Mouse (Mus musculus) lung, embryonic 14.5 days (tissue): ENCODE data around the gene Efl1. TPM values are rescaled to one million over a fixed set of nuclear protein-coding genes. Genes with fewer than 3 reads are reported as not detected.

Experiments used
- ATAC-seq: fragments of 200-750 bp; cut with Nextera tagmentation; 2 replicates; pipeline ENCODE4 v1.8.0; 2017; ENCODE audit warnings: mild to moderate bottlenecking, moderate TSS enrichment, moderate library complexity; ENCODE audit not compliant: insufficient read depth
- DNase-seq: peaks from one replicate; pipeline ENCODE4 v3.0.0-alpha.2; 2015
- H3K27ac ChIP-seq: fragments of 300-500 bp; sonication (generic); 2 replicates; pipeline ENCODE4 v1.5.1; 2014; ENCODE audit warnings: low read depth, mild to moderate bottlenecking, moderate library complexity
- H3K27me3 ChIP-seq: fragments of 300-500 bp; sonication (generic); 2 replicates; pipeline ENCODE4 v1.6.1; 2014; ENCODE audit warnings: low read length, control low read depth; ENCODE audit not compliant: insufficient read depth
- H3K36me3 ChIP-seq: fragments of 300-500 bp; sonication (generic); 2 replicates; pipeline ENCODE4 v1.6.1; 2014; ENCODE audit warnings: control low read depth; ENCODE audit not compliant: insufficient read depth
- H3K4me1 ChIP-seq: fragments of 300-500 bp; sonication (generic); 2 replicates; pipeline ENCODE4 v1.6.1; 2014; ENCODE audit warnings: antibody characterized with exemption, control low read depth; ENCODE audit not compliant: insufficient read depth
- H3K4me2 ChIP-seq: fragments of 300-500 bp; sonication (generic); 2 replicates; pipeline ENCODE4 v1.6.1; 2014; ENCODE audit warnings: mild to moderate bottlenecking
- H3K4me3 ChIP-seq: fragments of 300-500 bp; sonication (generic); 2 replicates; pipeline ENCODE4 v1.5.1; 2014; ENCODE audit warnings: low read depth, low read length
- H3K9ac ChIP-seq: fragments of 300-500 bp; sonication (generic); 2 replicates; pipeline ENCODE4 v1.6.1; 2014
- H3K9me3 ChIP-seq: fragments of 300-500 bp; sonication (generic); 2 replicates; pipeline ENCODE4 v1.6.1; 2016; ENCODE audit warnings: low read depth, low read length, control low read depth
- CTCF ChIP-seq: IDR thresholded peaks from 2 replicates; pipeline ENCODE4 v1.5.1; 2016; ENCODE audit warnings: antibody characterized with exemption, low read depth
- WGBS: fragments of 180-500 bp; shearing (Covaris S2); extraction: QIAGEN DNeasy Blood & Tissue Kit; methylation state at CpG from one replicate; pipeline ENCODE4 v1.1.7; 2014; 5-methylcytosine and 5-hydroxymethylcytosine counted together
- polyA plus RNA-seq: library from polyadenylated mRNA; unstranded; fragments of >200 nt; fragmentation: Nextera tagmentation; extraction: Ambion mirVana; gene quantifications from 2 replicates; pipeline ENCODE4 v1.2.1, GENCODE M21; 2014

Efl1 gene
- polyA plus RNA-seq, 1 experiment from 2014 or later, result 30.1 TPM

DNA sequence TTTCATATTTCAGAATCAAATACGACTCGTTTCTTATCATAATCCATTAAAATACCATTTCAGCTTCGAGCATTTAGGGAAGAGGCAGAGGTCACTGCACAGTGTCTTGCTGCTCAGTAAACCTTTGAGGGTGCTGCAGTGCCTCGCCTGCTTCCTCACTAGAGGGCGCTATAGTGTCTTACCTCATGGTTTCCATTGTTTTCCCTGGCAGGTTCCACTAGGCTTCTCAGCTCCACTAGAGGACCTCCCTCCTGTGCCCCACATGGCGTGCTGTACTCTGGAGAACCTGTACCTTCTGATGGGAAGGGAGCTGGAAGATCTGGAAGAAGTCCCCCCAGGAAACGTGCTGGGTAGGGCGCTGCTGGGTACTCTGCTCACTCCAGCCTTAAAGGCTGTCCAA is 49.3 kb downstream of the Efl1 start:
- Histone ChIP-seq H3K4me1 (no peaks in the 10 kb centered on the region), H3K9ac (no peak overlapping the region), H3K4me3 (no peak overlapping the region), H3K9me3 (no peaks in the 10 kb centered on the region), H3K4me2 (no peak overlapping the region), H3K27me3 (no peaks in the 10 kb centered on the region), H3K27ac (no peak overlapping the region), H3K36me3 (peaks cover 52% of the 10 kb centered on the region)
- 69% methylated on average over 8 of the region's 8 CpGs for WGBS
- peak; percentile 45 for TF ChIP-seq CTCF
- no peak for DNase-seq
- no peak for ATAC-seq

DNA sequence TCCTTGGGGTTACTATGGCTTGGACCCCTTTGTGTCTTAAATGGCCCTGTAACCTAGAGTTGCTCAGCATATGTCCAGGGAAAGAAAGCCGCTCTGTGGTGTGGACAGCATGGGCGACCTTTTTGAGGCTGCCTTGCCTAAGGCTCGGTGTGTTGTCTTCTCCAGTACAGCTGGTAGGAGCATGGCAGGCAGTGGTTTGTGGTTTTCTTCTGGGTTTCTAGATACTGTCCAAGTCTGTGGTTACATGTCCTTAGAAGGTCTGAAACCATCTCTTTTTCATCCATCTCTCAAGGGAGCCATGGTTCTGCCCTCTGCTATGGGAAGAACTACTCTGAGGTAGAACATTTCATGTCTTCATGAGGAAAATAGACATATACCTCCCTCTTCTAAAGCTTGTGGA is 50.6 kb downstream of the Efl1 start:
- Histone ChIP-seq H3K4me3 (no peak overlapping the region), H3K9ac (no peak overlapping the region), H3K27me3 (no peaks in the 10 kb centered on the region), H3K4me1 (no peaks in the 10 kb centered on the region), H3K36me3 (peaks cover 39% of the 10 kb centered on the region; the same call in 1 of the 2 replicates), H3K9me3 (no peaks in the 10 kb centered on the region), H3K4me2 (no peak overlapping the region), H3K27ac (no peak overlapping the region)
- no peak for DNase-seq
- WGBS, result 84% methylated on average over 3 of the region's 3 CpGs
- no peak for TF ChIP-seq CTCF
- ATAC-seq, result no peak

DNA sequence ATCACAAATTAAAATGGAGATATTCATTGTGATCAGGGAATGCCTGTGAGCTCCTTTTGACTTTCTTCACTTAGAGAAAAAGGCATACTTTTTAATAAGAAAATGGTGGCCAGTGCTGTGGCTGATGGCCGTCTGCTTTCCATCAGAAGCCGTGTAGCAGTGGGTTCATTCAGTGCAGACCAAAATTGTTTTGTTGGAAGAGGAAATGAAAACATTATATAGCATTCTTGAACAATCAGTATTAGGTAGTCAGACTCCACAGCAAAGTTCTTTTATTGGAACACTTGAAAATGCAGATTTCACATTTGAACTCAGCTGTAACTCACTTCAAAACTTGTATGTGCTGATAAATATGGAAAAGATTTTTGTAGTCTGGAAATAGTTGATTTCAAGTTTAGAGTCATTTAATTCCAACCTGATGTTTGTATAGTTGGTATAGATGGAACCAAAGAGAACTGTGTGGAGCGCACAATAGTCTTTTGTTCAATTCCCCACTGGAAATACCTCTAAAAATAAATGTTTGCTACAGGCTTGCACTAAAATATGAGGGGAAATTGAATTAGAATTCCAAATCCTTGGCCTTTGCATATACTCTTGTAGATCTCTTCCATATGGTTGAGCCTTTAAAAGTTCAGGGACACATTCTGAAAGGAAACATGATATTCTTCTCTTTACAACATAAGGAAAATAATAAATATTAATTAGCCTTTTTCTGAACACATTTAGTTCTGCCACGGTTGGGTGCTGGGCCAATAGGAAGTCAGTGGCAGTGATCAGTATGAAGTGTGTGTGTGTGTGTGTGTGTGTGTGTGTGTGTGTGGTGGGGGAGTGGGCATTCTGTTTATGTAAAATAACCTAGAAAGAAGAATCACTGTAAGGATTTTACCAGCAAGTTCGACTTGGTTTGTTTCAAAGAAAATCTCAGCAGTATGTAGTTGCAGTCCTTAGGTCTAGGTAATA is 54.2 kb downstream of the Efl1 start:
- peaks cover 28% of the 10 kb centered on the region; the same call in 1 of the 2 replicates for H3K36me3 ChIP-seq
- no peak for DNase-seq
- ATAC-seq, result no peak
- no peak overlapping the region for H3K4me2 ChIP-seq
- no peak overlapping the region for H3K4me3 ChIP-seq
- 79% methylated on average over 5 of the region's 5 CpGs for WGBS
- no peaks in the 10 kb centered on the region for H3K9me3 ChIP-seq
- no peak overlapping the region for H3K9ac ChIP-seq
- no peak overlapping the region for H3K27ac ChIP-seq
- no peak for TF ChIP-seq CTCF
- H3K27me3 ChIP-seq, result no peaks in the 10 kb centered on the region
- H3K4me1 ChIP-seq, result no peaks in the 10 kb centered on the region

DNA sequence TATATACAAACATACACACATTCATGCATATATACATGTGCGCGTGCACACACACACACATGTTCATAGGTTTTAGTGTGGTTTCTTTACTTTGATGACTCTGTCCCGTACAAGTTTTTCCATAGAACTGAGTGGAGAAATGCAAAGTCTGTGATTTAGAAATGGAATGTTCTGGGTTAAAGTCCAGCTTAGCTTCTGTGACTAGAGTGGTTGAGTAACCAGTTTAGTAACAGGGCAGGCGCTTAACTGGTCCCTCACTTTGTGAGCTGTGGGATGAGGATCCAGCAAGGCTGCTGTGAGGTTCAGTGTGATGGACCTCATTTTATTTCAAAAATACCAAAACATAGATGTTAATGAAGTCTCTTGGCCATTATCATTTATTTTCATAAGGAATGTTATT is 60.8 kb downstream of the Efl1 start:
- TF ChIP-seq CTCF, result no peak
- Histone ChIP-seq H3K27me3 (no peaks in the 10 kb centered on the region), H3K4me2 (no peak overlapping the region), H3K4me3 (no peak overlapping the region), H3K9ac (no peak overlapping the region), H3K36me3 (0 out of 2 replicates have a peak, but pooled peaks cover 4% of the 10 kb centered on the region), H3K4me1 (no peaks in the 10 kb centered on the region), H3K27ac (no peak overlapping the region), H3K9me3 (no peaks in the 10 kb centered on the region)
- ATAC-seq (no peak), DNase-seq (no peak)
- 96% methylated on average over 4 of the region's 4 CpGs for WGBS

DNA sequence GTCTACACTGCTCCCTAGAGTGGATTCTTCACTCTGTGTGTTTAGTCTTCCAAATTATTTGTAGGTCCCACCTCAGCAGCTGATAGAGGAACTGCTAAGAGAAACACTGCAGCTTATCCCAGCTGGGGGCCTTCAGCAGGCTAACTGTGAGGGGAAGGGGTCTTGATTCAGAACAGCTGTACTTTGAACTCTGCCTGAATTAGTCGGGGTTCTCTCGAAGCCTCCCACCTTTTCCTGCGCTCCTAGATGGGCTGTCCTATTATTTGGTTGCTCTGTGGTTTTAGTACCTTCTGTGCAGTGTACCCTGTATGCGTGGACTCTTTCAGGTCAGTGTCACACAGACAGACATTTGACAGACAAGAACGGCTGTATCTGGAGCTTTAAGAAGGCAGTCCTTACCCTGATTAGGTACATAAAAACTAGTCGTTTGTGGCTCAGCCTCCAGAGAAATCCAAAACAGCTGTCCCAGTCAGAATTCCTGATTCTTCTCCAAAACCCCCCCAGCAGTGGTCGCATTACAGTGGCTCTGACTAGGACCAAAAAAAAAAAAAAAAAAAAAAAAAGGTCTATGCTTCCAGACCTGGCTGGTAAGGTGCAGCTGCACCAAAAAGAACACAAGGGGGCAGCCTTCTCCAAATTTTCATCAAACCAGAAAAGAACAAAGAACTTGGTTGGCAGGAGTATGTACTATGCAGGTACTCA is 66.9 kb downstream of the Efl1 start:
- peak overlapping the region; percentile 3; the same call in 1 of the 2 replicates for H3K9ac ChIP-seq
- no peak overlapping the region for H3K4me2 ChIP-seq
- no peaks in the 10 kb centered on the region for H3K27me3 ChIP-seq
- TF ChIP-seq CTCF, result peak; percentile 76
- H3K4me3 ChIP-seq, result no peak overlapping the region
- no peaks in the 10 kb centered on the region for H3K4me1 ChIP-seq
- no peaks in the 10 kb centered on the region for H3K36me3 ChIP-seq
- DNase-seq (peak; percentile 90), ATAC-seq (peak; percentile 78)
- WGBS, result 32% methylated on average over 7 of the region's 7 CpGs
- no peak overlapping the region for H3K27ac ChIP-seq
- no peaks in the 10 kb centered on the region for H3K9me3 ChIP-seq

DNA sequence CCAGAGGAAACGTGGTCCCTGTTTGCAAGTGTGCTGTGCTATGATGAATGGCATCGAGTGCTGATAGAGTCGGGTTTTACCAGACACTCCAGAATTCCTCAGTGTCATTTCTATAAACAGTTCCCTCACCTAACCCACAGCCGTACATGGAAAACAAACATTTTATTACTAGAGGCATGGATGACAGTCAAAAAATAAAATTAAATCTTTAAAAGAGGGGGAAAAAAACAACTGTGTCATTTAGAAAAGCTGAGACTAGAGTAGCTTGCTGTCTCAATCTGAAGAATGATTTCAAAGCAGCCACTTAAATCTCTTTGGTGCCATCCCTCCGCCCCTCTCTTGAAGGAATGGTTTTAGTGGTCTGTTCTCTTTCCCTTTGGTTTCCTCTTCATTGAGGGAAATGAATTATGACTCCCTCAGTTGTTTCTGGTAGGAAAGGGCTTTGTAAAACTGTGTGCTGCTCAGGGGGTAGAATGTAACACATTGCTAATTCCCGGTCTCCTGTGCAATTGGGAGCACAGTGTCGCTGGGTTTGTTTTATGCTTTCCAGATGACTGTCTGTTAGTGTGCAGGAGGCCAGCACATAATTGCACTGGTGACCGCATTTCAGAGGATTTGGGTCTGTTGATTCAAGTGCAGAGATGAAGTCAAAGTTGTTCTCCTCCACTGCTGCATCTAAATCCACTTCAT is 67.6 kb downstream of the Efl1 start:
- no peak overlapping the region for H3K9ac ChIP-seq
- no peaks in the 10 kb centered on the region for H3K9me3 ChIP-seq
- no peak overlapping the region for H3K4me2 ChIP-seq
- no peak overlapping the region for H3K27ac ChIP-seq
- H3K36me3 ChIP-seq, result no peaks in the 10 kb centered on the region
- no peak for DNase-seq
- no peak for TF ChIP-seq CTCF
- no peaks in the 10 kb centered on the region for H3K4me1 ChIP-seq
- 38% methylated on average over 8 of the region's 8 CpGs for WGBS
- H3K27me3 ChIP-seq, result no peaks in the 10 kb centered on the region
- ATAC-seq, result no peak
- H3K4me3 ChIP-seq, result no peak overlapping the region

DNA sequence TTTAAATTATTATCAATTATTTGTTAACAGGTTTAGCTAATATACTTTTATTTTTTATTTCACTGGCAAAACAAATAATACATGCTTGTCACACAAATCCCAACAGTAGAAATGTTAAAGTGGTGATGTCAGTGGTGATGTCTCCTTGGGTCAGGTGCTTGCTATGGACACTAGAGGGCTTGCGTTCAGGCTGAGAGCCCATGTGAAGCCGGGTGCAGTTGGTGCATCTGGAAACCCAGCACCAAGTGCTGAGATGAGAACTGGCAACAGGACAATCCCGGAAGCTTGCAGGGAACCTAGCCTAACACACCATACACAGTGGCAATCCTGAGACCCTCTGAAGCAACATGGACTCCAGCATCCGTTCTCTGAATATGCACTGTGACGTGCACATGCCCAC is 70.9 kb downstream of the Efl1 start:
- no peak overlapping the region for H3K27ac ChIP-seq
- TF ChIP-seq CTCF, result peak; percentile 70
- H3K4me3 ChIP-seq, result no peak overlapping the region
- DNase-seq, result peak; percentile 68
- no peaks in the 10 kb centered on the region for H3K9me3 ChIP-seq
- no peak overlapping the region for H3K4me2 ChIP-seq
- WGBS, result 71% methylated on average over 5 of the region's 5 CpGs
- H3K36me3 ChIP-seq, result no peaks in the 10 kb centered on the region
- H3K9ac ChIP-seq, result no peak overlapping the region
- no peaks in the 10 kb centered on the region for H3K4me1 ChIP-seq
- ATAC-seq, result no peak
- no peaks in the 10 kb centered on the region for H3K27me3 ChIP-seq
